Mouse (Mus musculus) heart, embryonic 14.5 days (tissue): Measurements from ENCODE around the gene Il33. TPM values are rescaled to one million over a fixed set of nuclear protein-coding genes. Genes with fewer than 3 reads are reported as not detected.
"Not testable (repeated sequence)": the region's sequence is repeated elsewhere in the genome, so short reads cannot be mapped to it uniquely, and the experiment has no call there.

ENCODE experiments used
- ATAC-seq: fragments of 200-750 bp; cut with Nextera tagmentation; 2 replicates; pipeline ENCODE4 v1.8.0; 2017; ENCODE audit warnings: low read depth, moderate TSS enrichment; ENCODE audit not compliant: insufficient number of reproducible peaks, insufficient read depth, low FRiP score
- H3K27ac ChIP-seq, 2 experiments: fragments of 200-500 bp in 1 of 2; fragments of 300-500 bp in 1 of 2; sonication (generic) in 1 of 2; replicated peaks in 1 of 2; 2 replicates each; pipeline ENCODE4 v1.5.1; 2012 to 2014; ENCODE audit warnings: low read depth in 2 of 2, low read length in 2 of 2, control low read depth in 1 of 2, mild to moderate bottlenecking in 1 of 2, mixed read lengths in 1 of 2; ENCODE audit not compliant: control insufficient read depth in 1 of 2, insufficient read depth in 1 of 2
- H3K27me3 ChIP-seq: fragments of 300-500 bp; sonication (generic); 2 replicates; pipeline ENCODE4 v1.6.1; 2014; ENCODE audit warnings: mild to moderate bottlenecking, low read length, control low read depth; ENCODE audit not compliant: control insufficient read depth, insufficient read depth
- H3K36me3 ChIP-seq: fragments of 300-500 bp; sonication (generic); 2 replicates; pipeline ENCODE4 v1.6.1; 2014; ENCODE audit warnings: mild to moderate bottlenecking, control low read depth, low read length, mixed read lengths; ENCODE audit not compliant: control insufficient read depth, insufficient read depth
- H3K4me1 ChIP-seq, 2 experiments: fragments of 200-500 bp in 1 of 2; fragments of 300-500 bp in 1 of 2; sonication (generic) in 1 of 2; 2 replicates each; pipeline ENCODE4 v1.6.1; 2012 to 2014; ENCODE audit warnings: low read length in 2 of 2, control low read depth in 1 of 2, mixed read lengths in 1 of 2; ENCODE audit not compliant: control insufficient read depth in 2 of 2, insufficient read depth in 2 of 2
- H3K4me2 ChIP-seq: fragments of 300-500 bp; sonication (generic); 2 replicates; pipeline ENCODE4 v1.6.1; 2014; ENCODE audit warnings: mild to moderate bottlenecking, low read length
- H3K4me3 ChIP-seq, 2 experiments: fragments of 200-500 bp in 1 of 2; fragments of 300-500 bp in 1 of 2; sonication (generic) in 1 of 2; 2 replicates each; pipeline ENCODE4 v1.5.1; 2012 to 2014; ENCODE audit warnings: low read length in 2 of 2, mild to moderate bottlenecking in 2 of 2, control low read depth in 1 of 2, low read depth in 1 of 2, moderate library complexity in 1 of 2; ENCODE audit not compliant: control insufficient read depth in 1 of 2, insufficient read depth in 1 of 2
- H3K9ac ChIP-seq: fragments of 300-500 bp; sonication (generic); 2 replicates; pipeline ENCODE4 v1.6.1; 2014; ENCODE audit warnings: mild to moderate bottlenecking, low read length
- H3K9me3 ChIP-seq: fragments of 300-500 bp; sonication (generic); 2 replicates; pipeline ENCODE4 v1.6.1; 2016; ENCODE audit warnings: low read length, control low read depth; ENCODE audit not compliant: control insufficient read depth
- whole genome bisulfite sequencing: fragments of 180-500 bp; shearing (Covaris S2); extraction: QIAGEN DNeasy Blood & Tissue Kit; methylation state at CpG from one replicate; pipeline ENCODE4 v1.1.7; 2014; 5-methylcytosine and 5-hydroxymethylcytosine counted together
- polyA plus RNA-seq: library from polyadenylated mRNA; unstranded; fragments of >200 nt; fragmentation: Nextera tagmentation; extraction: Ambion mirVana; gene quantifications from 2 replicates; pipeline ENCODE4 v1.2.1, GENCODE M21; 2014

The Il33 gene
- polyA plus RNA-seq, 1 experiment from 2014 or later, result 6.8 TPM

DNA sequence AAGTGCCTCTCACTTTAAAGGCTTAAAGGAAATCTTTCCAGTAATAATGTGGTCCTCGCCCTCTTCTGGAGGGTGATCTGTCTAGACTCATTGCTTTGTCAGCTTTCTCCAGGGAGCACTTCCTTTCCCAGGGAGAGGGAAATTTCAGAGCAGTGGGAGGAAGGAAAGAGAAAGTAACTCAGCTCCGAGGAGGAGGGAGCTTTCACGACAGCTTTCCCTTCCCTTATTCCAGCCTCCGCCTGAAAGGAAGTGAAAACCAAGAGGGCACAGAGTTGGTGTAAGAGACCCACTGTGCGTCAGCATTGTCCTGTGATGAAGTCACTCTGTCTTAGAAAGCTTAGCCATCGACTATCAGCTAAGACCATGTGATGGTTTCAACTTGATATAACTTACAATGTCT lies 15.3 kb downstream of the Il33 start:
- Histone ChIP-seq H3K27me3 (no peaks in the 10 kb centered on the region), H3K9ac (no peak overlapping the region), H3K4me2 (peak overlapping the region; percentile 12; the same call in 1 of the 2 replicates), H3K4me1 (peaks cover 9 to 10% of the 10 kb centered on the region in 2 experiments; a peak in 3 of 4 replicates), H3K4me3 (peak overlapping the region in 1 of 2 experiments; percentile 29; a peak in 1 of 4 replicates), H3K36me3 (no peaks in the 10 kb centered on the region), H3K27ac (peak overlapping the region; percentile 45 to 75; a peak in 1 of 4 replicates), H3K9me3 (no peaks in the 10 kb centered on the region)
- ATAC-seq, result peak; percentile 70; the same call in 1 of the 2 replicates
- whole genome bisulfite sequencing, result 27% methylated on average over 6 of the region's 6 CpGs

DNA sequence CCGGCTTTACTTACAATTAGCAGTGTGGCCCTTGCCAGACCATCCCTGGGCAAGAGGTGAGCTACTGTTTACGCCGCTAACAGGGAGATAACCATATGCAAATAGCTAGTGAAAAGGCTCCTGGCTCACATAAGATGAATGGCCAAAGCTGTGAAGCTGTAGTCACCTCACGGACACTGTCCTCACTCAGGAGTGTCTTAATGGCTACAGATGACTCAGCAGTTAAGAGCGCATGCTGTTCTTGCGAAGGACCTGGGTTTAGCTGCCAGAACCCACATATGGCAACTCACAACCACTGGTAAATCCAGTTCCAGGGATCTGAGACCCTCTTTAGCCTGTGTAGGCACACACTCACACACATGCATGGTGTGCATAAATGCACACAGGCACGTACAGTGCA lies 16.3 kb downstream of the Il33 start:
- 62% methylated on average over 7 of the region's 7 CpGs for WGBS
- H3K27ac ChIP-seq, result no peak overlapping the region
- ATAC-seq, result no peak

DNA sequence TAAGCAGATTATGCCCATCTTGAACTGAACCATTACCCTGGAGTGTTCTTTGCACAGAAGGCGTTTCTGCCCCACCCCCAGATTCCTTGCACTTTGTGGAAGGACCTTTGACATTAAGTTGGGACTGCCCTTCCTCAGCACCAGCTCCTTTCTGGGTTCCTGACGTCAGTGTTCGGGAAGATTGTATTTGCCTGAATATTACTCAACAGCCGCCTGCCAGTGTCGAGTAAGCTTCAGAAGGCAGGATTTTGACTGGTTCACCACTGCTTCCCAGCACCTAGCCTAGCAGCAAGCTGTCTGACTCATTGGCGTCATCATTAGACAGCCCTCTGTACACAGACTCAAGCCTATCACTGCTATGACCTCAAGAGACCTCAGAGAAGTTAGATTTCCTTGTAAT lies 17.4 kb downstream of the Il33 start:
- H3K27me3 ChIP-seq, result no peaks in the 10 kb centered on the region
- 73% methylated on average over 6 of the region's 6 CpGs for WGBS
- no peaks in the 10 kb centered on the region for H3K36me3 ChIP-seq
- peaks cover 10 to 19% of the 10 kb centered on the region in 2 experiments for H3K4me1 ChIP-seq
- no peak overlapping the region for H3K4me3 ChIP-seq
- no peak overlapping the region for H3K27ac ChIP-seq
- no peaks in the 10 kb centered on the region for H3K9me3 ChIP-seq
- ATAC-seq, result no peak
- H3K9ac ChIP-seq, result no peak overlapping the region
- H3K4me2 ChIP-seq, result no peak overlapping the region

More for the DNA sequence above, 16.3 kb downstream of the Il33 start:
- Histone ChIP-seq H3K9me3 (no peaks in the 10 kb centered on the region), H3K36me3 (no peaks in the 10 kb centered on the region), H3K4me1 (peaks cover 10 to 17% of the 10 kb centered on the region in 2 experiments), H3K9ac (no peak overlapping the region), H3K27me3 (no peaks in the 10 kb centered on the region), H3K4me2 (no peak overlapping the region), H3K4me3 (no peak overlapping the region)

DNA sequence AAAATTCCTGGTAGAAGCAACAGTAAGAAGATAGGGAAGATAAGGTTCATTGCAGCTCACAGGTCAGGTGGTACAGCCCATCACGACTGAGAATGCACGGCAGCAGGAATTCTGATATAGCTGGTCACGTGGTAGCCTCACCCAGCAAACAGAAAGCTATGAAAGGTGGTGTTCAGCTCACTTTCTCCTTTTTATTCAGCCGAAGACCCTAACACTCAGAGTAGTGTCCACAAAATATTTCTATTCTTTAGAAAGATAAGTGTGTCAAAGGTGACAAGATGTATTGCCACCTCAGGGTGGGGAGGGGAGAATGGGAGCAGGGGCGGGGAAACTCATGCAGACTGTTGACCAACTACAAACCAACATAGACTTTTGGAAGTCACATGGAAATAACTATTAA lies 19.5 kb downstream of the Il33 start:
- no peak overlapping the region for H3K27ac ChIP-seq
- H3K36me3 ChIP-seq, result no peaks in the 10 kb centered on the region
- H3K9me3 ChIP-seq, result no peaks in the 10 kb centered on the region
- H3K27me3 ChIP-seq, result no peaks in the 10 kb centered on the region
- H3K9ac ChIP-seq, result no peak overlapping the region
- H3K4me1 ChIP-seq, result peaks cover 12 to 15% of the 10 kb centered on the region in 2 experiments
- H3K4me2 ChIP-seq, result no peak overlapping the region
- no peak overlapping the region for H3K4me3 ChIP-seq
- no peak for ATAC-seq
- 63% methylated on average over 5 of the region's 5 CpGs for WGBS

DNA sequence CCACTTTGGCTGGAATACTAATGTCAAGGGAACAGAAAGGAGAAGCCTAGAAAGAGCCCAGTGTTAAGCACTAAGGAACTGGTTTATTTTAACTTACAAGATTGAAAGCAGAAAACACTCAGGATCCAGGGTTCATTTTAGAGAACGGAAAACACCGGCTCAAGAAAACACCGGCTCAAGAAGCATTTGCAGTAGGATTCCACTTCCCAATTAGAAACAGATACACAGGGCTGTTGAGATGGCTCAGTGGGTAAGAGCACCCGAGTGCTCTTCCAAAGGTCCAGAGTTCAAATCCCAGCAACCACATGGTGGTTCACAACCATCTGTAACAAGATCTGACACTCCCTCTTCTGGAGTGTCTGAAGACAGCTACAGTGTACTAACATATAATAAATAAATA lies 20.0 kb downstream of the Il33 start:
- WGBS, result 86% methylated on average over 4 of the region's 4 CpGs
- not testable (repeated sequence) for H3K9me3 ChIP-seq, H3K36me3 ChIP-seq, H3K27ac ChIP-seq, ATAC-seq, H3K27me3 ChIP-seq, H3K4me2 ChIP-seq, H3K4me3 ChIP-seq, H3K9ac ChIP-seq
- peaks cover 10% of the 10 kb centered on the region in 2 experiments for H3K4me1 ChIP-seq

DNA sequence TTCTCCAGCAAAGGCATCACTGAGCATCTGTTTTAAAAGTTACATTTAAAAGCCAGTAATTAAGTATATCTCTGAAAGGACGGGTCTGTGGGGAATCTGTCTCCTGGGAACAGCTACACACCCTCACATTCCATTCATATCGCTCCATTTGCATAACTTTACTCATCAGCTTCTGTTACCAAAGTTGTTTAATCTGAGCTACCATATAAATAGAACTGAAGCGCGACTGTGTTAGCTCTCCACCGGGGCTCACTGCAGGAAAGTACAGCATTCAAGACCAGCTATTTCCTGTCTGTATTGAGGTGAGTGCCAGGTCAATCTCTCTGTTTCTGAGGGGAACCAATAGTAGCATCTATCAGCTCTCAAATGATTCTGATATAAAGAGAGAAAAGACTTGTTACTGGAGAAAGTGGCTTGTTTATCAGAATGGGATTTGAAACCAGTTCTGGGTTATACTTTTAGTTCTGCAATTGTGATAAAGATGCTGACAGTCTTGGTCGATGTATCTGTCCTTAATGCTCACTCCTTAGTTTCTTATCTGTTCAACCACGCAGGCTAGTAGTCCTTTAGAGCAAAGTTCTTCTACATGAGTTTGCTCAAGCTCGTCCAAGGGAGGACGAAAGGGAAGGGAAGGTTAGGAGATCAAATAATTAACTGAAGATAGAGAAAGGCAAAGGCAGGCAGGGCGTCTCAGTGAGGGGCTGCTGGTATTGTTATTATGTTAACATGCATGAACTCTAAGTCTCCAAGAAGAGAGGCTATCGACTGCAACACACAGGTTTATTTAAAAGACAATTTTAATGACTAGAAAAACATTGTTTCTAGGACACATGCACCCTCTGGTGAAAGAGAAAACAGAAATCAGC lies 20.9 kb downstream of the Il33 start:
- Histone ChIP-seq H3K9me3 (no peaks in the 10 kb centered on the region), H3K4me1 (peaks cover 6 to 10% of the 10 kb centered on the region in 2 experiments), H3K9ac (no peak overlapping the region), H3K36me3 (no peaks in the 10 kb centered on the region), H3K27me3 (no peaks in the 10 kb centered on the region), H3K27ac (peak overlapping the region in 1 of 2 experiments; percentile 37; a peak in 1 of 4 replicates), H3K4me3 (no peak overlapping the region), H3K4me2 (peak overlapping the region; percentile 42)
- ATAC-seq, result no peak
- whole genome bisulfite sequencing, result 10% methylated on average over 11 of the region's 11 CpGs

DNA sequence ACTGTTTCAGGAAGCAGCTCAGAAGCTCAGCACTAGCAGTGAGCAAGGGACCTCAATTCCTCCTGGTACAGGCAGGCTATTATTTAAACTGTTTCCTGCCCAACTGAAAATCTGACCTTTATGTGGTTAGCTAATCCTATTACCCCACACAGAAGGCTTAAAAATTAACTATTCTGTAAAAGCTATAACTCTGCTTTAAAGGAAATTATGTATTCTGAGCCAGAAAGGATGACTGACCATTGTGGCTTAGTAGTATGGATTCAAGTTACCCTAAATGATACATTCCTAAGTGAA lies 21.5 kb downstream of the Il33 start:
- Histone ChIP-seq H3K4me3 (no peak overlapping the region), H3K4me1 (peaks cover 6 to 10% of the 10 kb centered on the region in 2 experiments), H3K36me3 (no peaks in the 10 kb centered on the region), H3K9me3 (no peaks in the 10 kb centered on the region), H3K9ac (no peak overlapping the region), H3K4me2 (no peak overlapping the region; the same call in 1 of the 2 replicates), H3K27ac (no peak overlapping the region), H3K27me3 (no peaks in the 10 kb centered on the region)
- ATAC-seq, result no peak
